Comparison of ENCODE assay signal across 21 mouse cellular contexts in genomic region chr9:56101022-56101421, GRCm38 (mm10). TPM values are rescaled to one million over a fixed set of nuclear protein-coding genes. Genes with fewer than 3 reads are reported as not detected.
DNase-seq lines count a peak whose midpoint lies in the region; ATAC-seq and TF ChIP-seq lines count a peak whose summit lies in the region.
"Had no signal": no experiment of that assay in that cellular context is flagged by ENCODE, and none has a peak within 500 bp of the region (broad histone marks: within the 10 kb centered on the region; RNA-seq: fewer than 3 reads in every experiment).

No protein-coding gene starts in this region.

- no peak for TF ChIP-seq RAD21 in CH12.LX (IDR thresholded peaks at IDR 0.05; ENCODE audit: low read depth, low read length)

- no peaks in the 10 kb centered on the region for H3K79me2 ChIP-seq in CH12.LX (replicated peaks; ENCODE audit: control insufficient read depth, extremely low read depth, insufficient read depth, poor library complexity, severe bottlenecking)

- TF ChIP-seq CTCF in lung, embryonic 14.5 days (IDR thresholded peaks at IDR 0.05; ENCODE audit: low read depth), result no peak
- no peak for TF ChIP-seq CTCF in CH12.LX (conservative IDR thresholded peaks at IDR 0.05 in 1 of 2, IDR thresholded peaks at IDR 0.05 in 1 of 2; ENCODE audit: low read depth in 2 of 2, low read length in 2 of 2)

- TF ChIP-seq EP300 in CH12.LX (IDR thresholded peaks at IDR 0.05; ENCODE audit: low read length), result peak; percentile 45; the same call in 1 of the 2 replicates

- 20% methylated on average over 4 of the region's 4 CpGs for WGBS in lung, embryonic 14.5 days

- no peaks in the 10 kb centered on the region for H3K36me3 ChIP-seq in lung, embryonic 14.5 days (ENCODE audit: insufficient read depth)
- peaks cover 0 to 24% of the 10 kb centered on the region in 2 experiments for H3K36me3 ChIP-seq in CH12.LX (replicated peaks in 1 of 2; ENCODE audit: control insufficient read depth in 1 of 2, insufficient read depth in 1 of 2, low read length in 1 of 2)
- H3K36me3 ChIP-seq: embryonic facial prominence, embryonic 15.5 days; heart, embryonic 10.5 days; midbrain, embryonic 12.5 days; neural tube, embryonic 12.5 days had no signal

- no peaks in the 10 kb centered on the region for H3K9me3 ChIP-seq in lung, embryonic 14.5 days (ENCODE audit: low read depth, low read length)
- peaks cover 3% of the 10 kb centered on the region for H3K9me3 ChIP-seq in CH12.LX (replicated peaks; ENCODE audit: low read length)
- H3K9me3 ChIP-seq: embryonic facial prominence, embryonic 15.5 days; heart, embryonic 10.5 days; midbrain, embryonic 12.5 days; neural tube, embryonic 12.5 days had no signal

- ATAC-seq in lung, embryonic 14.5 days (ENCODE audit: insufficient read depth), result no peak
- 0 out of 2 replicates have a peak, but pooled peaks have one; percentile 5 for ATAC-seq in common myeloid progenitor, adult 5-6 weeks (replicated peaks; ENCODE audit: low read depth, poor library complexity, severe bottlenecking)

- no peak overlapping the region for H3K4me3 ChIP-seq in lung, embryonic 14.5 days (ENCODE audit: low read depth, low read length)
- no peak overlapping the region for H3K4me3 ChIP-seq in CH12.LX (replicated peaks in 1 of 3; ENCODE audit: low read depth in 2 of 3, low read length in 2 of 3, poor library complexity in 1 of 3)
- H3K4me3 ChIP-seq: embryonic facial prominence, embryonic 15.5 days; heart, embryonic 10.5 days; midbrain, embryonic 12.5 days; neural tube, embryonic 12.5 days had no signal

- H3K27ac ChIP-seq in lung, embryonic 14.5 days (ENCODE audit: low read depth), result no peak overlapping the region
- no peak overlapping the region for H3K27ac ChIP-seq in CH12.LX (ENCODE audit: insufficient read depth, low read depth)
- H3K27ac ChIP-seq: embryonic facial prominence, embryonic 15.5 days; heart, embryonic 10.5 days; midbrain, embryonic 12.5 days; neural tube, embryonic 12.5 days had no signal

- no peak overlapping the region for H3K9ac ChIP-seq in lung, embryonic 14.5 days
- H3K9ac ChIP-seq in CH12.LX (ENCODE audit: insufficient read depth, low read depth), result no peak overlapping the region
- H3K9ac ChIP-seq: embryonic facial prominence, embryonic 15.5 days; midbrain, embryonic 12.5 days; neural tube, embryonic 12.5 days had no signal

- no peak for TF ChIP-seq POLR2A in CH12.LX (IDR thresholded peaks at IDR 0.05; ENCODE audit: low read depth, low read length)

- DNase-seq in lung, embryonic 14.5 days, result peak; percentile 39
- DNase-seq in lung, adult 18-20 months, result no peak
- peak; percentile 68 for DNase-seq in CH12.LX (ENCODE audit: extremely low read depth)
- DNase-seq in kidney, postnatal 36 days, result no peak
- DNase-seq in layer of hippocampus, adult 18-20 months (ENCODE audit: low spot score in 2 of 2), result no peak
- no peak for DNase-seq in right cerebral cortex, adult 2 months (ENCODE audit: low spot score in 2 of 2)
- DNase-seq: cerebellum, adult 9-10 months; heart, postnatal 10 days; kidney, adult 8-10 months; kidney, postnatal 14 days; left cerebral cortex, postnatal 4 days; liver; lung, adult 2 months; lung, postnatal 36 days; right cerebral cortex, adult 18-20 months; thymus, adult 18-20 months had no signal

- H3K4me1 ChIP-seq in lung, embryonic 14.5 days (ENCODE audit: insufficient read depth), result no peaks in the 10 kb centered on the region
- peaks cover 40 to 92% of the 10 kb centered on the region in 2 experiments for H3K4me1 ChIP-seq in CH12.LX (ENCODE audit: control insufficient read depth in 1 of 2, insufficient read depth in 2 of 2)
- H3K4me1 ChIP-seq: midbrain, embryonic 12.5 days; neural tube, embryonic 12.5 days had no signal

- no peak overlapping the region for H3K4me2 ChIP-seq in lung, embryonic 14.5 days
- 0 out of 2 replicates have a peak overlapping the region, but pooled peaks have one; percentile 9 for H3K4me2 ChIP-seq in CH12.LX (ENCODE audit: insufficient read depth, low read depth, poor library complexity, severe bottlenecking)
- H3K4me2 ChIP-seq: embryonic facial prominence, embryonic 15.5 days; midbrain, embryonic 12.5 days; neural tube, embryonic 12.5 days had no signal

- H3K27me3 ChIP-seq in lung, embryonic 14.5 days (ENCODE audit: insufficient read depth, low read length), result no peaks in the 10 kb centered on the region
- H3K27me3 ChIP-seq in CH12.LX (replicated peaks), result no peaks in the 10 kb centered on the region
- H3K27me3 ChIP-seq: embryonic facial prominence, embryonic 15.5 days; midbrain, embryonic 12.5 days; neural tube, embryonic 12.5 days had no signal

- in situ Hi-C loops in CH12.LX (cut with MboI; ENCODE audit: low pct_ligation_motif_present, low pct_unique_long_range_greater_than_20kb, low sequenced_read_pairs), result no loop called here

- dilution Hi-C loops in CH12.LX (cut with MboI; ENCODE audit: extremely low pct_ligation_motif_present, extremely low pct_unique_long_range_greater_than_20kb, low sequenced_read_pairs), result no loop called here

TF ChIP-seq in CH12.LX, 34 proteins besides CTCF, POLR2A, EP300 and RAD21:
- TF ChIP-seq PAX5 (IDR thresholded peaks at IDR 0.05; ENCODE audit: low read length) (no peak), CHD1 (IDR thresholded peaks at IDR 0.05; ENCODE audit: low read depth, low read length) (0 out of 2 replicates have a peak, but pooled peaks have one; percentile 9), BHLHE40 (IDR thresholded peaks at IDR 0.05; ENCODE audit: low read depth, low read length) (peak; percentile 44; the same call in 1 of the 2 replicates), IRF4 (IDR thresholded peaks at IDR 0.05; ENCODE audit: low read depth, low read length) (no peak), MAX (IDR thresholded peaks at IDR 0.05; ENCODE audit: low read length) (0 out of 2 replicates have a peak, but pooled peaks have one; percentile 55)

RNA-seq across cellular contexts. Expression of gene Pstpip1, which starts 11.3 kb away (rescaled TPM):
- 0.83 and 0.99 TPM in 2 replicates for polyA plus RNA-seq in lung, embryonic 14.5 days (2014; fragmentation: Nextera tagmentation; extraction: Ambion mirVana)
- 8.1 and 9.3 TPM in 2 replicates for total RNA-seq in CH12.LX (2012; rRNA removed)
- total RNA-seq in CH12.LX (2014; rRNA removed), result 15.6 and 17.5 TPM in 2 replicates
- polyA plus RNA-seq in CH12.LX (2012; ENCODE audit: insufficient read length, low read depth), result 32.0 and 38.2 TPM in 2 replicates
- 37.1 and 64.6 TPM in 2 replicates for total RNA-seq in common myeloid progenitor, adult 5-6 weeks (2017)
- 1 to 10 TPM; 2.6 to 3.0 TPM for total RNA-seq in layer of hippocampus, adult 18-20 months (2021)

RNA-seq across cellular contexts. Expression of gene Rcn2, which starts 59.4 kb away (rescaled TPM):
- polyA plus RNA-seq in lung, embryonic 14.5 days (2014; fragmentation: Nextera tagmentation; extraction: Ambion mirVana), result 271 and 275 TPM in 2 replicates
- total RNA-seq in CH12.LX (2012; rRNA removed) (16.8 and 18.5 TPM in 2 replicates), CH12.LX (2014; rRNA removed) (56.6 and 66.4 TPM in 2 replicates)
- polyA plus RNA-seq in CH12.LX (2012; ENCODE audit: insufficient read length, low read depth), result 28.6 and 30.8 TPM in 2 replicates
- total RNA-seq in common myeloid progenitor, adult 5-6 weeks (2017), result 61.2 and 66.6 TPM in 2 replicates
- 10 to 100 TPM; 96.5 to 97.5 TPM for total RNA-seq in layer of hippocampus, adult 18-20 months (2021)

Comparison
In these comparisons a context has a peak if more than half of its experiments do, and no peak if none do; other contexts are left out.
1. DNase-seq: peak in lung, embryonic 14.5 days (single experiment) and CH12.LX (single experiment); none in lung, adult 18-20 months (0 of 2), kidney, postnatal 36 days (0 of 2), layer of hippocampus, adult 18-20 months (0 of 2) and right cerebral cortex, adult 2 months (0 of 2).